Mouse (Mus musculus) layer of hippocampus, postnatal 10 days (tissue): Measurements from ENCODE around the gene Tmem185b. TPM values are rescaled to one million over a fixed set of nuclear protein-coding genes. Genes with fewer than 3 reads are reported as not detected.

Experiments used
- DNase-seq, 2 experiments: peaks; one replicate each; pipeline ENCODE4 v3.0.0; 2021; ENCODE audit warnings: low spot score in 2 of 2
- total RNA-seq, 2 experiments: library from RNA; stranded (reverse); gene quantifications; 2 replicates each; pipeline ENCODE4 v1.2.3; 2021

Gene Tmem185b
- total RNA-seq, 2 experiments from 2014 or later: 10.3 to 11.9 TPM

GRCm38 (mm10) chr1:119502729-119503128 is 23.2 kb upstream of the Tmem185b start:
- no peak for DNase-seq

- no peak for DNase-seq
Measured at GRCm38 (mm10) chr1:119503181-119503580, 22.8 kb upstream of the Tmem185b start.

GRCm38 (mm10) chr1:119503808-119504207 is 22.2 kb upstream of the Tmem185b start:
- DNase-seq: no peak

- DNase-seq: peak; percentile 90 to 94
Measured at GRCm38 (mm10) chr1:119504260-119505062, 21.5 kb upstream of the Tmem185b start, which contains the start of gene Ralb. TSS of gene Ralb (minus strand) at chr1:119504794.

GRCm38 (mm10) chr1:119505951-119506350 is 20.0 kb upstream of the Tmem185b start:
- DNase-seq: no peak

- DNase-seq: no peak
Measured at GRCm38 (mm10) chr1:119508548-119508947, 17.4 kb upstream of the Tmem185b start.

GRCm38 (mm10) chr1:119509474-119509873 is 16.5 kb upstream of the Tmem185b start:
- no peak for DNase-seq

GRCm38 (mm10) chr1:119510409-119510808 is 15.6 kb upstream of the Tmem185b start:
- no peak for DNase-seq

GRCm38 (mm10) chr1:119510857-119511256 is 15.1 kb upstream of the Tmem185b start:
- no peak for DNase-seq

- no peak for DNase-seq
Measured at GRCm38 (mm10) chr1:119518060-119518459, 7.9 kb upstream of the Tmem185b start.

GRCm38 (mm10) chr1:119518786-119519185 is 7.2 kb upstream of the Tmem185b start:
- no peak for DNase-seq

- DNase-seq: no peak
Measured at GRCm38 (mm10) chr1:119519286-119519685, 6.7 kb upstream of the Tmem185b start.

- no peak for DNase-seq
Measured at GRCm38 (mm10) chr1:119521029-119521428, 4.9 kb upstream of the Tmem185b start.

GRCm38 (mm10) chr1:119521681-119522080 is 4.3 kb upstream of the Tmem185b start:
- DNase-seq: no peak

GRCm38 (mm10) chr1:119522726-119523125 is 3.2 kb upstream of the Tmem185b start:
- DNase-seq: no peak

- DNase-seq: no peak
Measured at GRCm38 (mm10) chr1:119523369-119523768, 2.6 kb upstream of the Tmem185b start.

GRCm38 (mm10) chr1:119523826-119524225 is 2.1 kb upstream of the Tmem185b start:
- no peak for DNase-seq

GRCm38 (mm10) chr1:119525004-119525444 is 936 bp upstream of the Tmem185b start:
- DNase-seq: peak; percentile 61 to 66

- no peak for DNase-seq
Measured at GRCm38 (mm10) chr1:119530941-119531340, 5.0 kb downstream of the Tmem185b start.

GRCm38 (mm10) chr1:119532165-119532564 is 6.2 kb downstream of the Tmem185b start:
- DNase-seq: no peak

- DNase-seq: peak; percentile 31 to 48
Measured at GRCm38 (mm10) chr1:119533093-119533805, 7.3 kb downstream of the Tmem185b start.

GRCm38 (mm10) chr1:119534341-119534740 is 8.4 kb downstream of the Tmem185b start:
- DNase-seq: no peak
